Mouse (Mus musculus) embryonic fibroblast, embryonic 13.5 days (primary cell): ENCODE results near the gene Taf1c.

Experiments
- CTCF ChIP-seq: IDR thresholded peaks from 2 replicates; pipeline ENCODE4 v1.5.1; 2011; ENCODE audit warnings: mild to moderate bottlenecking, control low read depth, low read length, moderate library complexity, borderline replicate concordance; ENCODE audit not compliant: insufficient read depth
- POLR2A ChIP-seq: IDR thresholded peaks from 2 replicates; pipeline ENCODE4 v1.6.1; 2011; ENCODE audit warnings: low read depth, mild to moderate bottlenecking, control low read depth, low read length, moderate library complexity

DNA sequence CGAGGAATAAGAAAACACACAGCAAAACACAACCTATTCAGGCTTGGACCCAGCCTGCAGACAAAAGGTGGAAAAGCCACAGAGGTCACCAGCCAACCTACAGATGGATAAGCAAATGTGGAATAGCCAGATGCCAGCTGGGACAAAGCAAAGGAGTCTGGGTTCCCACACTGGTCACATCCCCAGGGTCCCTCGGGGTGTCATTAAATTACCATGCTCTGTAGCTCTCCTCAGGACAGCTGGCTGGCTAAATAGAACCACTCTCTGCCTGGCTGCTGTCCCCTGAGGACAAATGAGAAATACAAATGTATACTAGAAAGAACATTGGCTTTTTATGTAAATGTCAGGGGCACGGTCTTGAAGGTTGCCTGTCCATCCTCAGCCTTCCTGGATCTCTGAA lies 25.8 kb upstream of the Taf1c start:
- TF ChIP-seq CTCF (no peak), POLR2A (no peak)
